Mouse (Mus musculus) gastrocnemius, postnatal 36 days (tissue): ENCODE data around the gene Gm36210. TPM values are rescaled to one million over a fixed set of nuclear protein-coding genes. Genes with fewer than 3 reads are reported as not detected.

Experiments
- DNase-seq, 2 experiments: peaks; one replicate each; pipeline ENCODE4 v3.0.0; 2022
- intact Hi-C: fragments of 180-260 bp; cut with DNase I; formaldehyde crosslinking; loops from one replicate; pipeline ENCODE4 v1.15.1; 2025
- total RNA-seq, 2 experiments: library from RNA; stranded (reverse); gene quantifications; 2 replicates each; pipeline ENCODE4 v1.2.3; 2021

The Gm36210 gene
- total RNA-seq, 2 experiments from 2014 or later: 0.20 TPM

GRCm38 (mm10) chr7:4851315-4851688 lies 55.0 kb downstream of the Gm36210 start:
- no peak for DNase-seq
- intact Hi-C loops: no loop called here

- intact Hi-C loops: no loop called here
These were observed 55.5 kb downstream of the Gm36210 start for GRCm38 (mm10) chr7:4850621-4851314.

GRCm38 (mm10) chr7:4849372-4849771 lies 56.9 kb downstream of the Gm36210 start:
- intact Hi-C loops: no loop called here
- DNase-seq: no peak

More at GRCm38 (mm10) chr7:4850621-4851314, 55.5 kb downstream of the Gm36210 start:
- no peak for DNase-seq

Other genes with a start within 250 kb of the Gm36210 start
- gene Ppp6r1, start 247.5 kb downstream of the Gm36210 start, total RNA-seq: 10 to 100 TPM; 40.2 to 42.4 TPM
- gene Hspbp1, start 221.4 kb downstream of the Gm36210 start, total RNA-seq: 10 to 100 TPM; 22.4 to 24.9 TPM
- gene Brsk1, start 215.9 kb downstream of the Gm36210 start, total RNA-seq: 1 to 10 TPM in 1 of 2 experiments, under 1 TPM in 1; 0.54 to 1.6 TPM
- not detected for gene Tmem150b, start 181.3 kb downstream of the Gm36210 start, total RNA-seq
- 10 to 100 TPM in 1 of 2 experiments, 1 to 10 TPM in 1; 9.7 to 10.5 TPM for gene Kmt5c, start 166.4 kb downstream of the Gm36210 start, total RNA-seq
- 1 to 10 TPM; 1.4 to 1.9 TPM for gene Cox6b2, start 153.4 kb downstream of the Gm36210 start, total RNA-seq
- not detected for gene Fam71e2, start 135.2 kb downstream of the Gm36210 start, total RNA-seq
- gene Il11, start 123.7 kb downstream of the Gm36210 start, total RNA-seq: not detected
- gene Tmem190, start 123.6 kb downstream of the Gm36210 start, total RNA-seq: not detected
- gene Tmem238, start 116.9 kb downstream of the Gm36210 start, total RNA-seq: 1 to 10 TPM; 7.9 to 9.5 TPM
- gene Rpl28, start 113.6 kb downstream of the Gm36210 start, total RNA-seq: 100 to 1,000 TPM; 431 to 514 TPM
- gene Ube2s, start 93.9 kb downstream of the Gm36210 start, total RNA-seq: 10 to 100 TPM; 70.3 to 83.7 TPM
- gene Shisa7, start 61.8 kb downstream of the Gm36210 start, total RNA-seq: not detected
- 1 to 10 TPM; 3.6 to 3.8 TPM for gene Isoc2b, start 36.3 kb downstream of the Gm36210 start, total RNA-seq
- gene Isoc2a, start 29.4 kb downstream of the Gm36210 start, total RNA-seq: 10 to 100 TPM; 21.0 to 28.3 TPM
- gene Zfp628, start 8.7 kb upstream of the Gm36210 start, total RNA-seq: 1 to 10 TPM; 8.9 TPM
- 1 to 10 TPM; 2.5 to 3.2 TPM for gene Nat14, start 15.5 kb upstream of the Gm36210 start, total RNA-seq
- gene Ssc5d, start 19.3 kb upstream of the Gm36210 start, total RNA-seq: 10 to 100 TPM in 1 of 2 experiments, 1 to 10 TPM in 1; 8.8 to 11.1 TPM
- 10 to 100 TPM; 30.5 to 35.8 TPM for gene Sbk2, start 57.9 kb upstream of the Gm36210 start, total RNA-seq
- gene Sbk3, start 64.7 kb upstream of the Gm36210 start, total RNA-seq: 1 to 10 TPM; 1.6 to 1.7 TPM
- 1 to 10 TPM; 7.8 to 9.5 TPM for gene Zfp579, start 89.6 kb upstream of the Gm36210 start, total RNA-seq
- gene Zfp524, start 107.9 kb upstream of the Gm36210 start, total RNA-seq: 1 to 10 TPM; 6.9 TPM
- gene Fiz1, start 108.2 kb upstream of the Gm36210 start, total RNA-seq: 10 to 100 TPM; 20.7 to 22.7 TPM
- not detected for gene Gm44973, start 109.0 kb upstream of the Gm36210 start, total RNA-seq
- gene Zfp865, start 113.9 kb upstream of the Gm36210 start, total RNA-seq: 10 to 100 TPM; 11.0 to 13.0 TPM
- gene Ccdc106, start 114.0 kb upstream of the Gm36210 start, total RNA-seq: under 1 TPM in 1 of 2 experiments, not detected in 1; 0.20 TPM
- under 1 TPM in 1 of 2 experiments, not detected in 1; 0.42 TPM for gene 4632433K11Rik, start 127.6 kb upstream of the Gm36210 start, total RNA-seq
- 1 to 10 TPM; 2.2 to 3.9 TPM for gene Zfp784, start 131.9 kb upstream of the Gm36210 start, total RNA-seq
- 1 to 10 TPM; 2.9 to 3.3 TPM for gene Zfp580, start 145.0 kb upstream of the Gm36210 start, total RNA-seq
- gene U2af2, start 155.6 kb upstream of the Gm36210 start, total RNA-seq: 10 to 100 TPM; 38.0 to 48.3 TPM
- gene Epn1, start 173.7 kb upstream of the Gm36210 start, total RNA-seq: 100 to 1,000 TPM; 149 to 152 TPM
- gene Rfpl4, start 210.4 kb upstream of the Gm36210 start, total RNA-seq: not detected
- 1 to 10 TPM; 2.0 to 2.2 TPM for gene Rasl2-9, start 219.4 kb upstream of the Gm36210 start, total RNA-seq
- gene Vmn1r55, start 243.2 kb upstream of the Gm36210 start, total RNA-seq: not detected